Mouse (Mus musculus): ENCODE measurements around the gene Ctnnbl1. TPM values are rescaled to one million over a fixed set of nuclear protein-coding genes. Genes with fewer than 3 reads are reported as not detected.

The Ctnnbl1 gene
- polyA plus RNA-seq, 1 experiment from 2014 or later: 88.6 TPM

DNA sequence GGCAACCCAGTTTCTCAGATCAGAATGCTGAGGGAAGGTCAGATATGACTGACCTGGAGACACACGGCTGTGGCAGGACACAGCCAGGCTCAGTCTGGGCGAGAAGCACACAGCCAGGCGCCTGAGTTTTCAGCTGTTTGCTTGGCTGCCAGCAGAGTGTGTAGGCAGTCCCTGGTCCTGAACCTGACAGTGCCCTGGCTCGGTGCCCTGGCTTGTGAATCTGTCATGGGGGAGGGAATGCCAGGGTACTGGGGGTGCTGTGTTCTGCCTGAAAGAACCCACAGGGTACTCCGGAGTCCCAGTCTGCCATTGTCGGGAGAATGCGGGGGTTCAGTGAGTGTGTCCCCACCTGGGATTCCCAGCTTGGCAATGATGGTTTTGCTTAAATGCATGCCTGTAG is 184.3 kb downstream of the Ctnnbl1 start:
- H3K4me2 ChIP-seq (ENCODE audit: low read depth, severe bottlenecking): no peak overlapping the region
- no peaks in the 10 kb centered on the region for H3K36me3 ChIP-seq (ENCODE audit: control insufficient read depth, insufficient read depth, low read length)
- H3K4me3 ChIP-seq (ENCODE audit: low read depth, low read length): no peak overlapping the region
- no peak overlapping the region for H3K27ac ChIP-seq (replicated peaks; ENCODE audit: low read depth, low read length)
- ATAC-seq (ENCODE audit: insufficient number of reproducible peaks, low FRiP score, low TSS enrichment, low read depth) (no peak), DNase-seq (ENCODE audit: low spot score) (no peak)
- no peaks in the 10 kb centered on the region for H3K9me3 ChIP-seq (ENCODE audit: control insufficient read depth, low read length)
- H3K4me1 ChIP-seq (ENCODE audit: control insufficient read depth, insufficient read depth, low read length): peaks cover 10% of the 10 kb centered on the region
- WGBS: 73% methylated on average over 7 of the region's 7 CpGs
- peaks cover 9% of the 10 kb centered on the region for H3K27me3 ChIP-seq (ENCODE audit: control insufficient read depth, insufficient read depth, low read length)
- no peak overlapping the region for H3K9ac ChIP-seq (ENCODE audit: low read length)

DNA sequence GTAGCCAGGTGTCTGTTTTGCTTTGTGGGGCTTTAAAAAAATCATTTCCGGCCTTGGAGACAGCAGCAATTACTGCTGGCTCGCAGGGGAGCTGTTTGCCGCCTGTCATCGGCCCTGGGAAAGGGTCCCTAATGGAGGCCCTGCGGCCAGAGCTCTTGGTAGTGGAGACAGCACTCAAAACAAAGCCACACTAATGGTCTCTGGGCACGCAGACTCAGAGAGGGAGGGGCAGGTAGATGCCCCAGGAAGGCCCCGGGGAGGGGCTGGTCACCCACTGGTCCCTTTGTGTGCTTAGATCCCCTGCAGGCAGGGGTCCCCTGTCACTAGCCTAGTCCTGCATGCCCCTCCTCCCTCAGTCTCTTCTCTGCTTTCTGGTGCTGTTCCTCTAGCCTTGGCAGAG is 186.2 kb downstream of the Ctnnbl1 start:
- H3K27ac ChIP-seq (replicated peaks; ENCODE audit: low read depth, low read length): no peak overlapping the region
- H3K9me3 ChIP-seq (ENCODE audit: control insufficient read depth, low read length): no peaks in the 10 kb centered on the region
- H3K27me3 ChIP-seq (ENCODE audit: control insufficient read depth, insufficient read depth, low read length): no peaks in the 10 kb centered on the region
- ATAC-seq (ENCODE audit: insufficient number of reproducible peaks, low FRiP score, low TSS enrichment, low read depth): no peak
- no peak overlapping the region for H3K9ac ChIP-seq (ENCODE audit: low read length)
- peaks cover 12% of the 10 kb centered on the region for H3K4me1 ChIP-seq (ENCODE audit: control insufficient read depth, insufficient read depth, low read length)
- 0% methylated on average over 7 of the region's 7 CpGs for WGBS
- peak; percentile 42 for DNase-seq (ENCODE audit: low spot score)
- no peaks in the 10 kb centered on the region for H3K36me3 ChIP-seq (ENCODE audit: control insufficient read depth, insufficient read depth, low read length)
- H3K4me3 ChIP-seq (ENCODE audit: low read depth, low read length): no peak overlapping the region
- no peak overlapping the region for H3K4me2 ChIP-seq (ENCODE audit: low read depth, severe bottlenecking)

GRCm38 (mm10) chr2:157924504-157924903 is 187.3 kb downstream of the Ctnnbl1 start:
- ATAC-seq (ENCODE audit: insufficient number of reproducible peaks, low FRiP score, low TSS enrichment, low read depth) (no peak), DNase-seq (ENCODE audit: low spot score) (no peak)
- Histone ChIP-seq H3K4me2 (ENCODE audit: low read depth, severe bottlenecking) (no peak overlapping the region), H3K4me1 (ENCODE audit: control insufficient read depth, insufficient read depth, low read length) (peaks cover 13% of the 10 kb centered on the region), H3K27ac (replicated peaks; ENCODE audit: low read depth, low read length) (no peak overlapping the region), H3K27me3 (ENCODE audit: control insufficient read depth, insufficient read depth, low read length) (no peaks in the 10 kb centered on the region), H3K9ac (ENCODE audit: low read length) (no peak overlapping the region), H3K4me3 (ENCODE audit: low read depth, low read length) (no peak overlapping the region), H3K36me3 (ENCODE audit: control insufficient read depth, insufficient read depth, low read length) (no peaks in the 10 kb centered on the region), H3K9me3 (ENCODE audit: control insufficient read depth, low read length) (no peaks in the 10 kb centered on the region)
- WGBS: 68% methylated on average over 5 of the region's 5 CpGs

DNA sequence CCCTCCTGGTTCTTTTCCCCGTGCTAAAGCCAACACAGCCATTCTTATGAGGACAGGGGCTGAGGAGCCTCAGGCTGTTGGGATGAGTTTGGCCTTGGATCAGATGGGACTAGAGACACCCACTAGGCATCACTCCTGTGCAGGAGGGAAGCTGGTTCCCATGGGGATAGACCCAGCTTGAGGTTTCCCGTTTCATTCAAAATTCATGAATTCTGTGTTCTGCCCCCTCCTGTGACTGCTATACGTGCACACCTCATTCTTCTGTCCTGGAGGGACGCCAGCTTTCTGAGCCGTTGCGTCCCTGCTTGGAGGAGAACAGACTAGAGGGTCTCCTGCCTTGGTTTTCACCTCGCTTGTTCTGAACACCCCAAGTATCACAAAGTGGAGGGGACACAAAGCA is 189.3 kb downstream of the Ctnnbl1 start:
- H3K9me3 ChIP-seq (ENCODE audit: control insufficient read depth, low read length): no peaks in the 10 kb centered on the region
- H3K4me2 ChIP-seq (ENCODE audit: low read depth, severe bottlenecking): no peak overlapping the region
- no peak overlapping the region for H3K27ac ChIP-seq (replicated peaks; ENCODE audit: low read depth, low read length)
- H3K9ac ChIP-seq (ENCODE audit: low read length): no peak overlapping the region
- ATAC-seq (ENCODE audit: insufficient number of reproducible peaks, low FRiP score, low TSS enrichment, low read depth): no peak
- no peak for DNase-seq (ENCODE audit: low spot score)
- H3K36me3 ChIP-seq (ENCODE audit: control insufficient read depth, insufficient read depth, low read length): no peaks in the 10 kb centered on the region
- H3K4me1 ChIP-seq (ENCODE audit: control insufficient read depth, insufficient read depth, low read length): peaks cover 14% of the 10 kb centered on the region
- 77% methylated on average over 7 of the region's 7 CpGs for WGBS
- no peaks in the 10 kb centered on the region for H3K27me3 ChIP-seq (ENCODE audit: control insufficient read depth, insufficient read depth, low read length)
- H3K4me3 ChIP-seq (ENCODE audit: low read depth, low read length): no peak overlapping the region

GRCm38 (mm10) chr2:157926927-157927326 is 189.7 kb downstream of the Ctnnbl1 start:
- Histone ChIP-seq H3K4me1 (ENCODE audit: control insufficient read depth, insufficient read depth, low read length) (peaks cover 14% of the 10 kb centered on the region), H3K36me3 (ENCODE audit: control insufficient read depth, insufficient read depth, low read length) (no peaks in the 10 kb centered on the region), H3K27ac (replicated peaks; ENCODE audit: low read depth, low read length) (no peak overlapping the region), H3K4me3 (ENCODE audit: low read depth, low read length) (no peak overlapping the region), H3K9ac (ENCODE audit: low read length) (no peak overlapping the region), H3K4me2 (ENCODE audit: low read depth, severe bottlenecking) (no peak overlapping the region), H3K27me3 (ENCODE audit: control insufficient read depth, insufficient read depth, low read length) (no peaks in the 10 kb centered on the region), H3K9me3 (ENCODE audit: control insufficient read depth, low read length) (no peaks in the 10 kb centered on the region)
- DNase-seq (ENCODE audit: low spot score) (no peak), ATAC-seq (ENCODE audit: insufficient number of reproducible peaks, low FRiP score, low TSS enrichment, low read depth) (no peak)
- WGBS: 73% methylated on average over 3 of the region's 3 CpGs

- Histone ChIP-seq H3K9ac (ENCODE audit: low read length) (no peak overlapping the region), H3K4me3 (ENCODE audit: low read depth, low read length) (no peak overlapping the region), H3K4me1 (ENCODE audit: control insufficient read depth, insufficient read depth, low read length) (peaks cover 14% of the 10 kb centered on the region), H3K4me2 (ENCODE audit: low read depth, severe bottlenecking) (no peak overlapping the region), H3K27me3 (ENCODE audit: control insufficient read depth, insufficient read depth, low read length) (no peaks in the 10 kb centered on the region), H3K36me3 (ENCODE audit: control insufficient read depth, insufficient read depth, low read length) (no peaks in the 10 kb centered on the region), H3K27ac (replicated peaks; ENCODE audit: low read depth, low read length) (no peak overlapping the region), H3K9me3 (ENCODE audit: control insufficient read depth, low read length) (no peaks in the 10 kb centered on the region)
- DNase-seq (ENCODE audit: low spot score): no peak
- no peak for ATAC-seq (ENCODE audit: insufficient number of reproducible peaks, low FRiP score, low TSS enrichment, low read depth)
- 67% methylated on average over 20 of the region's 20 CpGs for WGBS
These were observed 190.2 kb downstream of the Ctnnbl1 start for GRCm38 (mm10) chr2:157927397-157927796.

DNA sequence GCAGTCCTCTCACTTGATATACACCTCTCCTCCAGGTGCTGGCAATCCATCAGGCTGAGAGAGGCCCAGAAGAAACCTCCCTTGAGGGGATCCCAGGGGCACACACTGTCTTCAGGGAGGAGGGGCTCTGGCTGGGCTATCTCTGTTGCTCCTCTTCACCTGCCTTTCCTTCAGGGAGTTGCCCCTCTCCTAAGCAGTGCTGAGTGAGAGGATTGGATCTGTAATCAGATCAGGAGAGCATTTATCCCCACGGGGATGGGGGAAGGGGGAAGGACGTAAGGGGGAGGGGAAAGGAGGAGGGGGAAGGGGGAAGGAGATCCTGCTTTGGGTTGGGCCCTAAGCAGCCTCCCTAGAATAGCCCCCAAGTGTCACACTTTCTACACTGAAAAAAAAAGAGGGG is 190.6 kb downstream of the Ctnnbl1 start:
- Histone ChIP-seq H3K36me3 (ENCODE audit: control insufficient read depth, insufficient read depth, low read length) (no peaks in the 10 kb centered on the region), H3K4me2 (ENCODE audit: low read depth, severe bottlenecking) (no peak overlapping the region), H3K9me3 (ENCODE audit: control insufficient read depth, low read length) (no peaks in the 10 kb centered on the region), H3K4me3 (ENCODE audit: low read depth, low read length) (no peak overlapping the region), H3K27ac (replicated peaks; ENCODE audit: low read depth, low read length) (no peak overlapping the region), H3K27me3 (ENCODE audit: control insufficient read depth, insufficient read depth, low read length) (no peaks in the 10 kb centered on the region), H3K9ac (ENCODE audit: low read length) (no peak overlapping the region), H3K4me1 (ENCODE audit: control insufficient read depth, insufficient read depth, low read length) (peaks cover 14% of the 10 kb centered on the region)
- DNase-seq (ENCODE audit: low spot score): no peak
- 15% methylated on average over 2 of the region's 2 CpGs for whole genome bisulfite sequencing
- ATAC-seq (ENCODE audit: insufficient number of reproducible peaks, low FRiP score, low TSS enrichment, low read depth): no peak

GRCm38 (mm10) chr2:157932655-157933054 is 195.5 kb downstream of the Ctnnbl1 start:
- 0 out of 2 replicates have a peak, but pooled peaks cover 5% of the 10 kb centered on the region for H3K4me1 ChIP-seq (ENCODE audit: control insufficient read depth, insufficient read depth, low read length)
- WGBS: 78% methylated on average over 4 of the region's 4 CpGs
- no peak overlapping the region for H3K4me2 ChIP-seq (ENCODE audit: low read depth, severe bottlenecking)
- H3K27me3 ChIP-seq (ENCODE audit: control insufficient read depth, insufficient read depth, low read length): no peaks in the 10 kb centered on the region
- no peak overlapping the region for H3K27ac ChIP-seq (replicated peaks; ENCODE audit: low read depth, low read length)
- no peak overlapping the region for H3K4me3 ChIP-seq (ENCODE audit: low read depth, low read length)
- DNase-seq (ENCODE audit: low spot score): no peak
- ATAC-seq (ENCODE audit: insufficient number of reproducible peaks, low FRiP score, low TSS enrichment, low read depth): no peak
- no peaks in the 10 kb centered on the region for H3K9me3 ChIP-seq (ENCODE audit: control insufficient read depth, low read length)
- H3K9ac ChIP-seq (ENCODE audit: low read length): no peak overlapping the region
- H3K36me3 ChIP-seq (ENCODE audit: control insufficient read depth, insufficient read depth, low read length): no peaks in the 10 kb centered on the region

- WGBS: 71% methylated on average over 11 of the region's 11 CpGs
These were observed 198.4 kb downstream of the Ctnnbl1 start for GRCm38 (mm10) chr2:157935444-157936171.

More at GRCm38 (mm10) chr2:157935444-157936171, 198.4 kb downstream of the Ctnnbl1 start:
- H3K36me3 ChIP-seq (ENCODE audit: control insufficient read depth, insufficient read depth, low read length): no peaks in the 10 kb centered on the region
- no peak overlapping the region for H3K4me3 ChIP-seq (ENCODE audit: low read depth, low read length)
- no peaks in the 10 kb centered on the region for H3K9me3 ChIP-seq (ENCODE audit: control insufficient read depth, low read length)
- DNase-seq (ENCODE audit: low spot score): no peak
- H3K27me3 ChIP-seq (ENCODE audit: control insufficient read depth, insufficient read depth, low read length): peaks cover 3% of the 10 kb centered on the region; the same call in 1 of the 2 replicates
- H3K4me2 ChIP-seq (ENCODE audit: low read depth, severe bottlenecking): no peak overlapping the region
- no peak overlapping the region for H3K27ac ChIP-seq (replicated peaks; ENCODE audit: low read depth, low read length)
- H3K4me1 ChIP-seq (ENCODE audit: control insufficient read depth, insufficient read depth, low read length): peaks cover 5% of the 10 kb centered on the region; the same call in 1 of the 2 replicates
- H3K9ac ChIP-seq (ENCODE audit: low read length): no peak overlapping the region
- no peak for ATAC-seq (ENCODE audit: insufficient number of reproducible peaks, low FRiP score, low TSS enrichment, low read depth)
